Mouse (Mus musculus) embryonic facial prominence, embryonic 11.5 days (tissue): ENCODE results near the gene Etv2. TPM values are rescaled to one million over a fixed set of nuclear protein-coding genes. Genes with fewer than 3 reads are reported as not detected.

ENCODE experiments used
- ATAC-seq: fragments of 200-750 bp; cut with Nextera tagmentation; replicated peaks from 2 replicates; pipeline ENCODE4 v1.8.0; 2017; ENCODE audit warnings: low read depth; ENCODE audit not compliant: insufficient number of reproducible peaks, low FRiP score, low TSS enrichment
- DNase-seq: peaks from one replicate; pipeline ENCODE4 v3.0.0-alpha.2; 2015; ENCODE audit warnings: low spot score
- H3K27ac ChIP-seq: fragments of 300-500 bp; sonication (generic); replicated peaks from 2 replicates; pipeline ENCODE4 v1.5.1; 2014; ENCODE audit warnings: mild to moderate bottlenecking, low read depth, low read length, control low read depth
- H3K27me3 ChIP-seq: fragments of 300-500 bp; sonication (generic); 2 replicates; pipeline ENCODE4 v1.6.1; 2014; ENCODE audit warnings: mild to moderate bottlenecking, low read length, moderate library complexity, mixed read lengths; ENCODE audit not compliant: control insufficient read depth, insufficient read depth
- H3K36me3 ChIP-seq: fragments of 300-500 bp; sonication (generic); replicated peaks from 2 replicates; pipeline ENCODE4 v1.6.1; 2014; ENCODE audit warnings: low read depth, mild to moderate bottlenecking, low read length, moderate library complexity, mixed read lengths; ENCODE audit not compliant: control insufficient read depth, insufficient read depth
- H3K4me1 ChIP-seq: fragments of 300-500 bp; sonication (generic); 2 replicates; pipeline ENCODE4 v1.6.1; 2014; ENCODE audit warnings: low read length, mixed read lengths; ENCODE audit not compliant: control insufficient read depth, insufficient read depth
- H3K4me2 ChIP-seq: fragments of 300-500 bp; sonication (generic); 2 replicates; pipeline ENCODE4 v1.6.1; 2014; ENCODE audit warnings: low read depth, mild to moderate bottlenecking, control low read depth, low read length, moderate library complexity
- H3K4me3 ChIP-seq: fragments of 300-500 bp; sonication (generic); 2 replicates; pipeline ENCODE4 v1.5.1; 2014; ENCODE audit warnings: low read depth, low read length, control low read depth
- H3K9ac ChIP-seq: fragments of 300-500 bp; sonication (generic); replicated peaks from 2 replicates; pipeline ENCODE4 v1.6.1; 2014; ENCODE audit warnings: mild to moderate bottlenecking, control low read depth, low read length
- H3K9me3 ChIP-seq: fragments of 300-500 bp; sonication (generic); replicated peaks from 2 replicates; pipeline ENCODE4 v1.6.1; 2016; ENCODE audit warnings: mild to moderate bottlenecking, low read length, inconsistent platforms, mixed read lengths; ENCODE audit not compliant: control insufficient read depth
- WGBS: fragments of 180-500 bp; shearing (Covaris S2); extraction: QIAGEN DNeasy Blood & Tissue Kit; methylation state at CpG from one replicate; pipeline ENCODE4 v1.1.7; 2014; 5-methylcytosine and 5-hydroxymethylcytosine counted together
- polyA plus RNA-seq: library from polyadenylated mRNA; unstranded; fragments of >200 nt; fragmentation: Nextera tagmentation; extraction: Ambion mirVana; gene quantifications from 2 replicates; pipeline ENCODE4 v1.2.1, GENCODE M21; 2014

The Etv2 gene
- polyA plus RNA-seq, 1 experiment from 2014 or later = 0.20 TPM

DNA sequence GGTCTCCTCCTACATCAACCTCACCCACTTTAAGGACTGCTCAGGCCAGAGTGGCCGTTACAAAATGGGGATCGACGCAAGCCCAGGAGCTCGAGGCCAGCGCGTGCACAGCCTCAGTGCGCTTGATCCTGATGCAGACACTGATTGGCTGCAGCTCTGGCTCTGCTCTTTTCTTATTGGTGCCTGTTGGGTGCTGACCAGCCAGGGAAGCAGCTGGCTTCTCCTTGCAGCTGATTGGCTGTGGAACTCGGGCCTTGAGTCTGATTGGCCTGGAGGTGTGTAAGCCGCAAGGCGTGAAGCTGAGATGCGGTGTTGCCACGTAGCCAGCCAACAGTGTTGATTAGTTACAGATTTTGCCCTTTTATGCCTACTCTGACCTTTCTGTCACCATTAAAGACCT lies 36.9 kb downstream of the Etv2 start, which contains the start of gene Zbtb32:
Gene Zbtb32 (minus strand): TSS at position 124 of the 400 bp plus-strand sequence.
- H3K4me3 ChIP-seq = no peak within 1 kb of the TSS
- no peak within 1 kb of the TSS for H3K27ac ChIP-seq
- no peaks in the 10 kb centered on the region for H3K36me3 ChIP-seq
- no peak for DNase-seq
- no peak within 1 kb of the TSS for H3K9ac ChIP-seq
- H3K27me3 ChIP-seq = no peaks in the 10 kb centered on the region
- no peaks in the 10 kb centered on the region for H3K9me3 ChIP-seq
- H3K4me1 ChIP-seq = no peaks in the 10 kb centered on the region
- no peak within 1 kb of the TSS for H3K4me2 ChIP-seq
- 94% methylated on average over 12 of the region's 12 CpGs for WGBS
- ATAC-seq = no peak

DNA sequence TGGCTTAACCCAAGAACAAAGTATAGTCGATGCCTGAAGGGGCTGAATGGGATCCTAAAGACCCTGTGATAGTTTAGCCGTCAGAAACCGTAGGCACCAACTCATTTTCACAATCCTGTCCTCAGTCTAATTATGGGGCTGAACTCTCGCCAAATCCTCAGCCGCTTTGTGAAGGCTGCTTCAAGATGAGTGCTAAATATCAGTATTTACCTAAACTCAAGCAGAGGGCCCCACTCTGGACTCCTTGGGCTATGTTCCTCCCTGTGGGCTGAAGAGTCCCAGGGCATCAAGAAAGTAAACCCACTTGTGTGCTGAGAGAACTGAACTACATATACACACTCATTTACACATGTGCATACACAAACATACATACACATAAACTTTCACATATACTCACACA lies 38.8 kb downstream of the Etv2 start:
- Histone ChIP-seq H3K4me2 (no peak overlapping the region), H3K9ac (no peak overlapping the region; the same call in 1 of the 2 replicates), H3K9me3 (no peaks in the 10 kb centered on the region), H3K27ac (no peak overlapping the region), H3K4me1 (no peaks in the 10 kb centered on the region), H3K4me3 (no peak overlapping the region), H3K27me3 (no peaks in the 10 kb centered on the region), H3K36me3 (no peaks in the 10 kb centered on the region)
- ATAC-seq (no peak), DNase-seq (no peak)
- WGBS = 72% methylated on average over 5 of the region's 5 CpGs

DNA sequence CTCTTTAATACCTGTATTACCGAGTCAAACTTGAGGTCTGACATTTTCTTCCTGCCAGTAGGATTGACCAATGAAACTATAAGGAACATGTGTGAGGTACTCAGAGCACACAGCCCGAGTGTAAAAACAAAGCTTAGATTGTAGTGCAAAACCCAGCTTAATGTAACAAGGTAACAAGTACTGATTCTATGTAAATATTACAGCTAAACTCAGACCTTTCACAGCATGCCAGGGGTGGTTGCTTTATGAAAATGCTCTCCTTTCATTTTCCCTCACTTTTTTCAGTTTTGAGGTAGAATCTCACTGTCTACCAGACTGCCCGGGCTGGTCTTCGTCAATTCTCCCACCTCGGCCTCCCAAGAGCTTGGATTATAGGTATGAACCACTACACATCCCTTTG lies 39.6 kb downstream of the Etv2 start:
- H3K27ac ChIP-seq = no peak overlapping the region
- ATAC-seq = no peak
- DNase-seq = no peak
- no peak overlapping the region for H3K4me2 ChIP-seq
- H3K36me3 ChIP-seq = no peaks in the 10 kb centered on the region
- H3K9ac ChIP-seq = no peak overlapping the region
- 78% methylated on average over 5 of the region's 5 CpGs for WGBS
- H3K9me3 ChIP-seq = no peaks in the 10 kb centered on the region
- H3K4me1 ChIP-seq = no peaks in the 10 kb centered on the region
- H3K4me3 ChIP-seq = no peak overlapping the region
- no peaks in the 10 kb centered on the region for H3K27me3 ChIP-seq

DNA sequence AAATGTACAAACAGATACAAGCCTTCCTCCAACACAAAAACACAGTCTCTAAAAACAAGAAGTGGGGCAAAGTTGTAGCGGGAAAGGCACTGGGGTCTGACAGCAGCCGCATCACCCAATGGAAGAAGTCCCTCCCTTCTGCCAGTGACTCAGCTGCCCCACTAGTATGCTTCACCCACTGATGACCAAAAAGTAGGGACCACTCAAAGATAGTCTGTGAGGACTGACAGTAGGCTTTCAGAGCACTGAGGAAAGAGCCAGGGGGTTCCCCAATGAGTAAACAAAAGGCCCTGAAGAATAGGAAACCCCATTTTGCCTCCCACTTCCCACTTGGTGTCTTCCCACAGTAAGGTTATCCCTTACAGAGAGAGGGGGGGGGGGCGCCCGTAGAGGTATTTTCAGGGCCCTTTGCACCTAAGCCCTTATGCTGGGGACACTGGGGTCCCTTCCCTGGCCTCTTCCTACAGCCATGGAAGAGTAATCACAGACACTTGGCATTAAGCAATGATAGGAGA lies 41.1 kb downstream of the Etv2 start:
- ATAC-seq (no peak), DNase-seq (no peak)
- WGBS = 75% methylated on average over 4 of the region's 4 CpGs
- H3K4me2 ChIP-seq = no peak overlapping the region
- no peaks in the 10 kb centered on the region for H3K36me3 ChIP-seq
- no peaks in the 10 kb centered on the region; the same call in 1 of the 2 replicates for H3K4me1 ChIP-seq
- no peaks in the 10 kb centered on the region for H3K9me3 ChIP-seq
- no peak overlapping the region for H3K27ac ChIP-seq
- no peak overlapping the region for H3K4me3 ChIP-seq
- no peaks in the 10 kb centered on the region for H3K27me3 ChIP-seq
- no peak overlapping the region for H3K9ac ChIP-seq

DNA sequence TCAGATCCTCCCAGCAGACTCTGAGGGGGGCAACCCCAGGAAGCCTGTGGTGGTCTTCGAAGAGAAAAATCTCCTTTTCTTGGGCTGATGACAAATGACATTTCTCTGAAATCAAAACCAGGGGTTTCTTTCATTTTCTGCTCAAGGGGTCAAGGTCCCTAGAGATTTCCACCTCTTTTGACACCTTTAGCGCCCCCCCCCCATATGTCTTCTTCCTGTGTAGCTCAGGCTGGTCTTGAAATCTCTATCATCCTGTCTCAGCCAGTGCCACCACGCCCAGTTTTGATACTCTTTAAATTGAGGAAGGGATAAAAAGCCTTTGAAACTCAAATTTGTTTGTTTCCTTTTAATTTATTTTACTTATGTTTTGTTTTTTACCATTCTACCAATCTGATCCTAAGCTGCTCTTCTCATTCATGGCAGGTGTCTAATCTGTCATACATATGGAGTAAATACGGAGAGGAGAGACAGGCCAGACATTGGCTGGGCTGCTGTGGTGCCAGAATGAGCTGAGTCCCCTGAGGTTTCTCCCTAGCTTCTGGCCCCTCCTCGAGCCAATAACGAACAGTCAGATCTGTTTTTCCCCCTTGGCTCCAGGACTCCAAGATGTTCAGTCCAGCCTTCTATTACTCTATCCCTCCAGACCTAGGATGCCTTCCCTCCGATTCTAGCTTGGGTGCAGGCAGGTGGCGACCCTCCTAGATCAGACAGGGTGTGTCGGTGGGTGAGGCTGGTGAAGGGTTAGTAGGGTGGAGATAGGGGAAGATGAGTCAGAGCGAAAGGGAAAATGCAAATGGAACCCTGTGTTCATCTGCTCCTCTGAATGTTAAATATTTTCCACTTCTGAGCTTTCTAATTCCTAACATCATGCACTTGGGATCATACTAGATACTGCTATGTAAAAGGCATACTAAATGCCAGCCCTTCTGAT lies 41.8 kb downstream of the Etv2 start:
- Histone ChIP-seq H3K4me1 (no peaks in the 10 kb centered on the region; the same call in 1 of the 2 replicates), H3K4me3 (no peak overlapping the region), H3K9me3 (no peaks in the 10 kb centered on the region), H3K36me3 (no peaks in the 10 kb centered on the region), H3K27ac (no peak overlapping the region), H3K4me2 (no peak overlapping the region), H3K9ac (no peak overlapping the region), H3K27me3 (no peaks in the 10 kb centered on the region)
- DNase-seq = no peak
- 78% methylated on average over 10 of the region's 10 CpGs for WGBS
- ATAC-seq = no peak

DNA sequence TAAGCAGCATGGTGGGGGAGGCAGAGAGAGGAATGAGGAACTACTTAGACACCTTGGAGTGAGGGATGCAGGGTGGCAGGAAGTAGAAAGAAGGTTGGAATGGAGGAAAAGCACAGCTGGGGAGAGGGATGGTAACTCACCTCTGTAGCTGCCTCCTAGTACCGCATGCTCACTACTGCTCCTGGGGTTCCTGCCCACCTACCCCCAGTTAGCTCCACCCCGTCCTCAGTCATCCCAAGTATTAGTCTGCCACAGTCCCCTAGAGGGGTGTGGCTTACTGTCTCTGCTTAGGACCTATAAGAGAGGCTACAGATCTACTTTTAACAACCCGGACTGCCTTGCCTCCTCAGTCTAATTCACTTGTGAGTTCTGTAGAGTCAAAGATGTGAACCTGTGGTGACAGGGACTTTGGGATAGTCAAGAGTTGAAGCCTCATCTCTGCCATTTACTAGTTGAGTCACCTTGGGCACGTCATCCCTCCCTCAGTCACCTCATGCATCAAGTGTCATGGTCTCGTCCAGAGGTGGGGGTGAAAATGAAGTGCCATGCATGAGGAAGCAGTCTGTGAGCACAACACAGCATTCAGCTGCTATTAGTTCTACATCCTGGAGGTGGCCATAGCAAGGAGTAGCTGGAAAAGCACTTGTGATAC lies 42.8 kb downstream of the Etv2 start:
- no peak for DNase-seq
- H3K4me2 ChIP-seq = no peak overlapping the region
- no peaks in the 10 kb centered on the region for H3K9me3 ChIP-seq
- no peak overlapping the region for H3K4me3 ChIP-seq
- H3K4me1 ChIP-seq = no peaks in the 10 kb centered on the region; the same call in 1 of the 2 replicates
- H3K36me3 ChIP-seq = no peaks in the 10 kb centered on the region
- H3K9ac ChIP-seq = no peak overlapping the region
- no peak overlapping the region for H3K27ac ChIP-seq
- no peak for ATAC-seq
- no peaks in the 10 kb centered on the region for H3K27me3 ChIP-seq
- WGBS = 59% methylated on average over 5 of the region's 5 CpGs

DNA sequence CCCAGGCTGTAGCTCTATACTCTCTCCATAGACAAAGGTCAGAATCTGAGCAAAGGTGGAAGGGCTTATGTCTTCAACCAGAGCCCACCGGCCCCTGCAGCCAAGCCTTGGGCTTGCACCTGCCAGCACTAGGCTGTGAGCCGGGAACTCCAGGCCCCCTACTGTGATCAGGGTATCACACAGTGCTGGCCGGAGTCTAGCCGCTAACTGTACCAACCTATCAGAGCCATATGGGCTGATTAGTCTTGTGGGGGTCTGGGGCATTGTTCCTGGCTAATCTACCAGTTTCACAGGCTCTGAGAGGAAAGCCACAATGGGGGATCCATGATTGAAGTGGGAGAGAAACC lies 44.1 kb downstream of the Etv2 start:
- Histone ChIP-seq H3K4me3 (no peak overlapping the region), H3K36me3 (no peaks in the 10 kb centered on the region), H3K4me1 (no peaks in the 10 kb centered on the region; the same call in none of the 2 replicates), H3K27me3 (no peaks in the 10 kb centered on the region), H3K27ac (no peak overlapping the region), H3K9me3 (no peaks in the 10 kb centered on the region), H3K9ac (no peak overlapping the region), H3K4me2 (no peak overlapping the region)
- WGBS = 42% methylated on average over 4 of the region's 4 CpGs
- DNase-seq (no peak), ATAC-seq (no peak)
